Mouse (Mus musculus) forebrain, embryonic 16.5 days (tissue): ENCODE data around the gene Proca1. TPM values are rescaled to one million over a fixed set of nuclear protein-coding genes. Genes with fewer than 3 reads are reported as not detected.

Experiments
- ATAC-seq: fragments of 200-750 bp; cut with Nextera tagmentation; 2 replicates; pipeline ENCODE4 v1.8.0; 2017; ENCODE audit warnings: mild to moderate bottlenecking, moderate library complexity
- H3K27ac ChIP-seq: fragments of 300-500 bp; sonication (generic); 2 replicates; pipeline ENCODE4 v1.5.1; 2014; ENCODE audit warnings: low read length, control low read depth
- H3K27me3 ChIP-seq: fragments of 300-500 bp; sonication (generic); replicated peaks from 2 replicates; pipeline ENCODE4 v1.6.1; 2014; ENCODE audit warnings: low read length; ENCODE audit not compliant: control insufficient read depth, insufficient read depth
- H3K36me3 ChIP-seq: fragments of 300-500 bp; sonication (generic); 2 replicates; pipeline ENCODE4 v1.6.1; 2014; ENCODE audit not compliant: control insufficient read depth, insufficient read depth
- H3K4me1 ChIP-seq: fragments of 300-500 bp; sonication (generic); replicated peaks from 2 replicates; pipeline ENCODE4 v1.6.1; 2014; ENCODE audit warnings: low read length; ENCODE audit not compliant: control insufficient read depth, insufficient read depth
- H3K4me2 ChIP-seq: fragments of 300-500 bp; sonication (generic); 2 replicates; pipeline ENCODE4 v1.6.1; 2014; ENCODE audit warnings: mild to moderate bottlenecking, low read length, control low read depth
- H3K4me3 ChIP-seq: fragments of 300-500 bp; sonication (generic); replicated peaks from 2 replicates; pipeline ENCODE4 v1.5.1; 2014; ENCODE audit warnings: mild to moderate bottlenecking, low read length, control low read depth
- H3K9ac ChIP-seq: fragments of 300-500 bp; sonication (generic); replicated peaks from 2 replicates; pipeline ENCODE4 v1.6.1; 2014; ENCODE audit warnings: low read depth, low read length, control low read depth
- H3K9me3 ChIP-seq: fragments of 300-500 bp; sonication (generic); 2 replicates; pipeline ENCODE4 v1.6.1; 2016; ENCODE audit warnings: low read length; ENCODE audit not compliant: control insufficient read depth
- WGBS: fragments of 180-500 bp; shearing (Covaris S2); extraction: QIAGEN DNeasy Blood & Tissue Kit; methylation state at CpG from one replicate; pipeline ENCODE4 v1.1.7; 2014; 5-methylcytosine and 5-hydroxymethylcytosine counted together
- polyA plus RNA-seq: library from polyadenylated mRNA; unstranded; fragments of >200 nt; fragmentation: Nextera tagmentation; extraction: Ambion mirVana; gene quantifications from 2 replicates; pipeline ENCODE4 v1.2.1, GENCODE M21; 2015

Proca1 gene
- polyA plus RNA-seq, 1 experiment from 2014 or later: 3.0 TPM

GRCm38 (mm10) chr11:78164604-78164923, 28.6 kb upstream of the Proca1 start:
- ATAC-seq: no peak
- Histone ChIP-seq H3K4me2 (peak overlapping the region; percentile 68), H3K36me3 (peaks cover 20% of the 10 kb centered on the region), H3K9me3 (no peaks in the 10 kb centered on the region), H3K9ac (peak overlapping the region; percentile 99), H3K27ac (peak overlapping the region; percentile 98), H3K27me3 (no peaks in the 10 kb centered on the region), H3K4me1 (peaks cover 29% of the 10 kb centered on the region), H3K4me3 (peak overlapping the region; percentile 94)
- 0% methylated on average over 14 of the region's 14 CpGs for WGBS

- peak within 1 kb of the TSS; percentile 98 for H3K27ac ChIP-seq
- peaks cover 14% of the 10 kb centered on the region for H3K36me3 ChIP-seq
- WGBS: under 1% methylated on average over 77 of the region's 78 CpGs
- H3K9ac ChIP-seq: peak within 1 kb of the TSS; percentile 99
- no peaks in the 10 kb centered on the region for H3K9me3 ChIP-seq
- peak within 1 kb of the TSS; percentile 68 for H3K4me2 ChIP-seq
- H3K4me1 ChIP-seq: peaks cover 28% of the 10 kb centered on the region
- ATAC-seq: peak; percentile 89
- H3K4me3 ChIP-seq: peak within 1 kb of the TSS; percentile 94
- H3K27me3 ChIP-seq: no peaks in the 10 kb centered on the region
These were observed 28.1 kb upstream of the Proca1 start, which contains the start of gene Traf4 for GRCm38 (mm10) chr11:78164924-78165760. Gene Traf4 (minus strand): TSS chr11:78165589.

- Histone ChIP-seq H3K4me2 (peak overlapping the region; percentile 68), H3K36me3 (peaks cover 9% of the 10 kb centered on the region), H3K9me3 (no peaks in the 10 kb centered on the region), H3K4me1 (peaks cover 28% of the 10 kb centered on the region), H3K27me3 (no peaks in the 10 kb centered on the region), H3K9ac (peak overlapping the region; percentile 99), H3K27ac (peak overlapping the region; percentile 5; the same call in 1 of the 2 replicates), H3K4me3 (peak overlapping the region; percentile 94)
- 4% methylated on average over 16 of the region's 16 CpGs for WGBS
- ATAC-seq: peak; percentile 29
These were observed 27.5 kb upstream of the Proca1 start for GRCm38 (mm10) chr11:78165761-78166109.

GRCm38 (mm10) chr11:78166161-78166560, 27.0 kb upstream of the Proca1 start:
- H3K9me3 ChIP-seq: no peaks in the 10 kb centered on the region
- peak overlapping the region; percentile 94; the same call in 1 of the 2 replicates for H3K4me3 ChIP-seq
- WGBS: 37% methylated on average over 4 of the region's 4 CpGs
- H3K4me2 ChIP-seq: peak overlapping the region; percentile 68
- H3K36me3 ChIP-seq: peaks cover 5% of the 10 kb centered on the region
- H3K27me3 ChIP-seq: no peaks in the 10 kb centered on the region
- peaks cover 28% of the 10 kb centered on the region for H3K4me1 ChIP-seq
- peak overlapping the region; percentile 5; the same call in 1 of the 2 replicates for H3K27ac ChIP-seq
- ATAC-seq: no peak
- H3K9ac ChIP-seq: peak overlapping the region; percentile 99

- Histone ChIP-seq H3K9me3 (no peaks in the 10 kb centered on the region), H3K4me1 (peaks cover 28% of the 10 kb centered on the region), H3K27ac (no peak overlapping the region), H3K27me3 (no peaks in the 10 kb centered on the region), H3K4me3 (no peak overlapping the region), H3K36me3 (0 out of 2 replicates have a peak, but pooled peaks cover 2% of the 10 kb centered on the region), H3K9ac (no peak overlapping the region), H3K4me2 (no peak overlapping the region)
- 73% methylated on average over 6 of the region's 6 CpGs for WGBS
- no peak for ATAC-seq
These were observed 26.6 kb upstream of the Proca1 start for GRCm38 (mm10) chr11:78166640-78167039.

GRCm38 (mm10) chr11:78167257-78167959, 25.8 kb upstream of the Proca1 start:
- Histone ChIP-seq H3K27ac (no peak overlapping the region), H3K36me3 (no peaks in the 10 kb centered on the region), H3K4me3 (no peak overlapping the region), H3K9me3 (no peaks in the 10 kb centered on the region), H3K4me2 (no peak overlapping the region), H3K9ac (no peak overlapping the region), H3K27me3 (no peaks in the 10 kb centered on the region), H3K4me1 (peaks cover 22% of the 10 kb centered on the region)
- ATAC-seq: no peak
- WGBS: 87% methylated on average over 14 of the region's 14 CpGs

- 52% methylated on average over 19 of the region's 19 CpGs for WGBS
- Histone ChIP-seq H3K9ac (no peak overlapping the region), H3K4me2 (no peak overlapping the region), H3K9me3 (no peaks in the 10 kb centered on the region), H3K4me1 (peaks cover 8% of the 10 kb centered on the region), H3K27me3 (no peaks in the 10 kb centered on the region), H3K27ac (no peak overlapping the region), H3K4me3 (no peak overlapping the region), H3K36me3 (no peaks in the 10 kb centered on the region)
- ATAC-seq: no peak
These were observed 24.4 kb upstream of the Proca1 start for GRCm38 (mm10) chr11:78168541-78169468.

GRCm38 (mm10) chr11:78170306-78170705, 22.9 kb upstream of the Proca1 start:
- no peak overlapping the region for H3K4me2 ChIP-seq
- WGBS: 94% methylated on average over 15 of the region's 15 CpGs
- no peak for ATAC-seq
- no peaks in the 10 kb centered on the region for H3K36me3 ChIP-seq
- peaks cover 8% of the 10 kb centered on the region for H3K4me1 ChIP-seq
- H3K4me3 ChIP-seq: no peak overlapping the region
- H3K27ac ChIP-seq: no peak overlapping the region
- H3K27me3 ChIP-seq: no peaks in the 10 kb centered on the region
- no peaks in the 10 kb centered on the region for H3K9me3 ChIP-seq
- no peak overlapping the region for H3K9ac ChIP-seq
